28 mouse cellular contexts compared by ENCODE assay signal in genomic region chr12:25073374-25073773, GRCm38 (mm10). TPM values are rescaled to one million over a fixed set of nuclear protein-coding genes. Genes with fewer than 3 reads are reported as not detected.
A peak's percentile ranks its signal among the peaks of the same experiment; 100 is the strongest.
DNase-seq lines count a peak whose midpoint lies in the region; ATAC-seq and TF ChIP-seq lines count a peak whose summit lies in the region.
"Had no signal": no experiment of that assay in that cellular context is flagged by ENCODE, and none has a peak within 500 bp of the region (broad histone marks: within the 10 kb centered on the region; RNA-seq: fewer than 3 reads in every experiment).

No protein-coding gene starts in this region.

- no peaks in the 10 kb centered on the region for H3K27me3 ChIP-seq in heart, embryonic 10.5 days (ENCODE audit: insufficient read depth, poor library complexity, severe bottlenecking)
- H3K27me3 ChIP-seq in heart, adult 2 months (ENCODE audit: control insufficient read depth, insufficient read depth, low read length): no peaks in the 10 kb centered on the region
- H3K27me3 ChIP-seq in heart, embryonic 13.5 days (replicated peaks): no peaks in the 10 kb centered on the region
- no peaks in the 10 kb centered on the region for H3K27me3 ChIP-seq in heart, embryonic 16.5 days (ENCODE audit: control insufficient read depth, insufficient read depth, low read length)
- H3K27me3 ChIP-seq in kidney, postnatal 0 days (ENCODE audit: insufficient read depth, low read length): no peaks in the 10 kb centered on the region
- no peaks in the 10 kb centered on the region for H3K27me3 ChIP-seq in kidney, embryonic 14.5 days (ENCODE audit: control insufficient read depth, insufficient read depth, low read length)
- H3K27me3 ChIP-seq: embryonic facial prominence, embryonic 13.5 days; forebrain, embryonic 12.5 days; forebrain, embryonic 15.5 days had no signal

- intact Hi-C loops in heart, adult 2 months (cut with DNase I): no loop called here
- intact Hi-C loops in heart, postnatal 25 days (cut with DNase I): no loop called here

- 52% methylated on average over 4 of the region's 4 CpGs for WGBS in heart, embryonic 10.5 days
- 59% methylated on average over 4 of the region's 4 CpGs for WGBS in heart, adult 2 months
- WGBS in heart, embryonic 13.5 days: 44% methylated on average over 4 of the region's 4 CpGs
- 44% methylated on average over 4 of the region's 4 CpGs for WGBS in heart, embryonic 16.5 days
- WGBS in kidney, postnatal 0 days: 55% methylated on average over 4 of the region's 4 CpGs
- WGBS in kidney, embryonic 14.5 days: 43% methylated on average over 4 of the region's 4 CpGs

- no peak overlapping the region for H3K9ac ChIP-seq in heart, adult 2 months (ENCODE audit: low read depth, low read length)
- H3K9ac ChIP-seq in heart, embryonic 13.5 days: no peak overlapping the region
- H3K9ac ChIP-seq in heart, embryonic 16.5 days (ENCODE audit: low read length): no peak overlapping the region
- no peak overlapping the region for H3K9ac ChIP-seq in kidney, postnatal 0 days (ENCODE audit: low read depth, low read length)
- no peak overlapping the region for H3K9ac ChIP-seq in kidney, embryonic 14.5 days (ENCODE audit: low read depth, low read length)
- H3K9ac ChIP-seq: embryonic facial prominence, embryonic 13.5 days; forebrain, embryonic 12.5 days; forebrain, embryonic 15.5 days; hindbrain, embryonic 14.5 days had no signal

- TF ChIP-seq POLR2A in heart, adult 2 months (IDR thresholded peaks at IDR 0.05; ENCODE audit: insufficient read depth, low read depth, low read length): no peak

- no peaks in the 10 kb centered on the region for H3K9me3 ChIP-seq in heart, embryonic 10.5 days
- H3K9me3 ChIP-seq in heart, embryonic 13.5 days: 0 out of 2 replicates have a peak, but pooled peaks cover 3% of the 10 kb centered on the region
- no peaks in the 10 kb centered on the region; the same call in 1 of the 2 replicates for H3K9me3 ChIP-seq in heart, embryonic 16.5 days (replicated peaks; ENCODE audit: control insufficient read depth, low read length)
- H3K9me3 ChIP-seq in kidney, postnatal 0 days (replicated peaks; ENCODE audit: low read length): no peaks in the 10 kb centered on the region
- H3K9me3 ChIP-seq in kidney, embryonic 14.5 days (ENCODE audit: control insufficient read depth, low read length): no peaks in the 10 kb centered on the region
- H3K9me3 ChIP-seq: embryonic facial prominence, embryonic 10.5 days; embryonic facial prominence, embryonic 13.5 days; forebrain, embryonic 12.5 days; forebrain, embryonic 15.5 days had no signal

- no peak overlapping the region for H3K4me2 ChIP-seq in heart, embryonic 13.5 days
- H3K4me2 ChIP-seq in heart, embryonic 16.5 days (ENCODE audit: low read depth, low read length): no peak overlapping the region
- no peak overlapping the region for H3K4me2 ChIP-seq in kidney, postnatal 0 days (ENCODE audit: low read length)
- no peak overlapping the region for H3K4me2 ChIP-seq in kidney, embryonic 14.5 days (replicated peaks; ENCODE audit: low read depth, low read length)
- H3K4me2 ChIP-seq: embryonic facial prominence, embryonic 13.5 days; forebrain, embryonic 12.5 days; forebrain, embryonic 15.5 days; hindbrain, embryonic 14.5 days had no signal

- no peak for TF ChIP-seq CTCF in heart, adult 2 months (IDR thresholded peaks at IDR 0.05)
- no peak for TF ChIP-seq CTCF in kidney, postnatal 0 days (IDR thresholded peaks at IDR 0.05; ENCODE audit: low read depth)

- peak overlapping the region; percentile 62; the same call in 1 of the 2 replicates for H3K27ac ChIP-seq in heart, embryonic 10.5 days
- H3K27ac ChIP-seq in heart, adult 2 months: no peak overlapping the region
- H3K27ac ChIP-seq in heart, embryonic 13.5 days (replicated peaks): peak overlapping the region; percentile 75
- peak overlapping the region; percentile 66 for H3K27ac ChIP-seq in heart, embryonic 16.5 days (ENCODE audit: low read length)
- no peak overlapping the region for H3K27ac ChIP-seq in kidney, postnatal 0 days
- H3K27ac ChIP-seq in kidney, embryonic 14.5 days (ENCODE audit: low read depth, low read length): no peak overlapping the region
- H3K27ac ChIP-seq: embryonic facial prominence, embryonic 10.5 days; embryonic facial prominence, embryonic 13.5 days; forebrain, embryonic 12.5 days; forebrain, embryonic 15.5 days; hindbrain, embryonic 14.5 days; hindbrain, postnatal 0 days had no signal

- H3K36me3 ChIP-seq in heart, embryonic 10.5 days: no peaks in the 10 kb centered on the region
- H3K36me3 ChIP-seq in heart, adult 2 months (ENCODE audit: control insufficient read depth, insufficient read depth, low read length): no peaks in the 10 kb centered on the region
- H3K36me3 ChIP-seq in heart, embryonic 13.5 days: no peaks in the 10 kb centered on the region
- no peaks in the 10 kb centered on the region for H3K36me3 ChIP-seq in heart, embryonic 16.5 days (ENCODE audit: control insufficient read depth, insufficient read depth)
- no peaks in the 10 kb centered on the region for H3K36me3 ChIP-seq in kidney, postnatal 0 days (ENCODE audit: insufficient read depth, low read length)
- no peaks in the 10 kb centered on the region for H3K36me3 ChIP-seq in kidney, embryonic 14.5 days (ENCODE audit: control insufficient read depth, insufficient read depth, low read length)
- H3K36me3 ChIP-seq: embryonic facial prominence, embryonic 10.5 days; embryonic facial prominence, embryonic 13.5 days; forebrain, embryonic 12.5 days; forebrain, embryonic 15.5 days had no signal

- DNase-seq in heart, embryonic 10.5 days (ENCODE audit: low spot score): no peak
- no peak for DNase-seq in heart, adult 2 months
- no peak for DNase-seq in heart, adult 8-10 months (ENCODE audit: low spot score)
- DNase-seq in heart, postnatal 25 days (ENCODE audit: low spot score): no peak
- peak; percentile 26 for DNase-seq in kidney, postnatal 0 days (ENCODE audit: low spot score)
- DNase-seq: adrenal gland, adult 8-10 months; adrenal gland, postnatal 25 days; cerebellum, adult 11-12 months; cerebellum, adult 8-10 months; cerebellum, postnatal 10 days; cerebellum, postnatal 36 days; embryo, embryonic 11 days; gastrocnemius, postnatal 25 days; heart, postnatal 4 days; kidney, adult 11 months; kidney, adult 8-10 months had no signal

- ATAC-seq in heart, embryonic 13.5 days (ENCODE audit: extremely low read depth, insufficient number of reproducible peaks, low FRiP score, low TSS enrichment): peak; percentile 51; the same call in 1 of the 2 replicates
- peak; percentile 67 for ATAC-seq in heart, embryonic 16.5 days (replicated peaks; ENCODE audit: extremely low read depth, insufficient read depth, low FRiP score)
- no peak for ATAC-seq in kidney, postnatal 0 days (replicated peaks; ENCODE audit: low FRiP score, low read depth)
- ATAC-seq in kidney, embryonic 14.5 days (ENCODE audit: low FRiP score, low TSS enrichment): no peak
- ATAC-seq: activated CD4-positive, CD25-positive, alpha-beta regulatory T cell, adult 4 months; forebrain, embryonic 15.5 days; hindbrain, postnatal 0 days; inflammation-experienced regulatory T-cells, adult 6 months had no signal

- peaks cover 12% of the 10 kb centered on the region for H3K4me1 ChIP-seq in heart, embryonic 10.5 days
- no peaks in the 10 kb centered on the region for H3K4me1 ChIP-seq in heart, adult 2 months (ENCODE audit: control insufficient read depth, insufficient read depth, low read length)
- peaks cover 25% of the 10 kb centered on the region for H3K4me1 ChIP-seq in heart, embryonic 13.5 days
- H3K4me1 ChIP-seq in heart, embryonic 16.5 days (ENCODE audit: control insufficient read depth, insufficient read depth, low read length): peaks cover 4% of the 10 kb centered on the region; the same call in 1 of the 2 replicates
- no peaks in the 10 kb centered on the region for H3K4me1 ChIP-seq in kidney, postnatal 0 days (replicated peaks; ENCODE audit: insufficient read depth, low read length)
- H3K4me1 ChIP-seq in kidney, embryonic 14.5 days (ENCODE audit: control insufficient read depth, insufficient read depth, low read length): no peaks in the 10 kb centered on the region
- H3K4me1 ChIP-seq: embryonic facial prominence, embryonic 10.5 days; embryonic facial prominence, embryonic 13.5 days had no signal

- TF ChIP-seq EP300 in heart, adult 2 months (IDR thresholded peaks at IDR 0.05; ENCODE audit: insufficient read depth, low read depth, low read length): no peak

- no peaks in the 10 kb centered on the region for H3K79me2 ChIP-seq in heart, adult 2 months (replicated peaks; ENCODE audit: control insufficient read depth, insufficient read depth, low read length)

- no peak overlapping the region for H3K4me3 ChIP-seq in heart, embryonic 10.5 days
- H3K4me3 ChIP-seq in heart, adult 2 months: no peak overlapping the region
- no peak overlapping the region for H3K4me3 ChIP-seq in heart, embryonic 13.5 days
- H3K4me3 ChIP-seq in heart, embryonic 16.5 days (ENCODE audit: low read length): no peak overlapping the region
- no peak overlapping the region for H3K4me3 ChIP-seq in kidney, postnatal 0 days (replicated peaks; ENCODE audit: low read depth, low read length)
- no peak overlapping the region for H3K4me3 ChIP-seq in kidney, embryonic 14.5 days (ENCODE audit: low read length)
- H3K4me3 ChIP-seq: embryonic facial prominence, embryonic 10.5 days; embryonic facial prominence, embryonic 13.5 days; erythroblast, embryonic 14.5 days; forebrain, embryonic 12.5 days; forebrain, embryonic 15.5 days had no signal

RNA-seq across cellular contexts. Expression of gene Id2, which starts 23.6 kb away (rescaled TPM):
- polyA plus RNA-seq in heart, embryonic 10.5 days (2016; fragmentation: Nextera tagmentation; extraction: Ambion mirVana): 390 and 444 TPM in 2 replicates
- 10 to 100 TPM in 1 of 2 experiments, 1 to 10 TPM in 1; 9.3 to 11.9 TPM for total RNA-seq in heart, adult 2 months (2021)
- 26.7 and 27.8 TPM in 2 replicates for polyA plus RNA-seq in heart, adult 2 months (2012; rRNA removed)
- 255 and 280 TPM in 2 replicates for polyA plus RNA-seq in heart, embryonic 13.5 days (2015; fragmentation: Nextera tagmentation; extraction: Ambion mirVana)
- 10 to 100 TPM; 12.0 to 15.8 (median 13.6) TPM for total RNA-seq in heart, adult 8-10 months (2022)
- 157 TPM in 2 replicates for polyA plus RNA-seq in heart, embryonic 16.5 days (2015; fragmentation: Nextera tagmentation; extraction: Ambion mirVana)
- total RNA-seq in heart, postnatal 25 days (2021): 10 to 100 TPM; 12.6 TPM
- 718 and 754 TPM in 2 replicates for polyA plus RNA-seq in kidney, postnatal 0 days (2015; fragmentation: Nextera tagmentation; extraction: Ambion mirVana)
- 577 and 698 TPM in 2 replicates for polyA plus RNA-seq in kidney, embryonic 14.5 days (2014; fragmentation: Nextera tagmentation; extraction: Ambion mirVana)
- polyA plus RNA-seq: erythroblast, embryonic 14.5 days had no signal

Comparison
In these comparisons a context has a peak if more than half of its experiments do, and no peak if none do; other contexts are left out.
1. H3K27ac ChIP-seq: peak in heart, embryonic 10.5 days (single experiment), heart, embryonic 13.5 days (single experiment) and heart, embryonic 16.5 days (single experiment); none in heart, adult 2 months (single experiment), kidney, postnatal 0 days (single experiment) and kidney, embryonic 14.5 days (single experiment).
2. ATAC-seq: peak in heart, embryonic 13.5 days (single experiment) and heart, embryonic 16.5 days (single experiment); none in kidney, postnatal 0 days (single experiment) and kidney, embryonic 14.5 days (single experiment).